Mouse (Mus musculus) A20 (cell line): ENCODE measurements around the gene Ispd.

Experiments used
- DNase-seq: peaks from one replicate; pipeline ENCODE4 v3.0.0-alpha.2; 2011; ENCODE audit warnings: low read depth, low spot score

Gene Ispd

GRCm38 (mm10) chr12:36564146-36564545, 182.9 kb downstream of the Ispd start:
- no peak for DNase-seq

DNA sequence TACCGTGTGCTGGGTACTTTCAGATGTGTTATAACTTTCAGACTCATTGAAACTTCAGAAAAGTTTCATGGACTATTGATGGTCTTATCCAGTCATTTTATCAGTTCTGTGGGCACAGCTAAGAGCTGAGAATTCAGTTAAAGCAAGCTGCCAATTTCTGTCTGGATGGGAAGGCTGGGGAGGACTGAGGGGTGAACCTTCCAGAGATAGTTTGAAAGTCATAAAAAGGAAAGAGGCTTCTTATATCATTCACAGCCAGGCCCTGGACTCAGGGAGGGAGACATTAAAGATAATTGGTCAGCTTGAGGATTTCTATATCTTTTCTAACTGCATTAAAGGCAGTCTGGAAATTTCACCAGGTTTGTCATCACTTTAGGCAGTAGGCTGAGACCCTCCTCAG, 185.7 kb downstream of the Ispd start:
- no peak for DNase-seq

GRCm38 (mm10) chr12:36570414-36571095, 189.3 kb downstream of the Ispd start:
- DNase-seq = no peak

- DNase-seq = no peak
Measured at GRCm38 (mm10) chr12:36584828-36585227, 203.6 kb downstream of the Ispd start.

DNA sequence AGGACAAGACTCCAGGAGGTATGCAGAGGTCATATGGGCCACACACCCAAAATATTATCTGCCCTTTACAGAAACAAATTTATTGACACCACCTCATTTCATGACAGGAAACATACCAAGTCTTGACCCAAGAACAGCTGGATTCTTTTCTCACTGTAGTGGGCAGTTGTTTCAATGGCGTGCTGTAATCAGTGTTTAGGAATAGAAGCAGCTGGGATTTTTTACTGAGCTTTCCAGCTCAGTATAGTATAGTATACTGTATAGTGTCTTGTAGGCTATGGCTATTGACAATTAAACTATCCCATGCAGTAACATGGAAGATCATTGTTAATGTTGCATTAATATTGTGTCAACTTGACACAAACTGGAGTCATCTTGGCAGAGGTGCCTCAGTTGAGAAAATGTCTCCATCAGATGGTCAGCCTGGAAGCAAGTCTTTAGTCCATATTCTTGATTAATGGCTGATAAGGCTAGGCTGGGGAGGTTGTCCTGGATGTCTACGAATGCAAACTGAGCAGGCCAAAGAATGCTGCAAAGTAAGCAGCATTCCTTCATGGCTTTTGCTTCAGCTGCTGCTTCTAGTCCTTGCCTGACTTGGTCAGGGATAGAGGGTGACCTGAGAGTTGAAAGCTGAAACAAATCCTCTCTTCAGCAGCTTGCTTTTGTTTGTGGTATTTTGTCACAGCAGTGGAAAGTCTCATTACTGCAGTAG, 216.4 kb downstream of the Ispd start:
- DNase-seq = no peak

DNA sequence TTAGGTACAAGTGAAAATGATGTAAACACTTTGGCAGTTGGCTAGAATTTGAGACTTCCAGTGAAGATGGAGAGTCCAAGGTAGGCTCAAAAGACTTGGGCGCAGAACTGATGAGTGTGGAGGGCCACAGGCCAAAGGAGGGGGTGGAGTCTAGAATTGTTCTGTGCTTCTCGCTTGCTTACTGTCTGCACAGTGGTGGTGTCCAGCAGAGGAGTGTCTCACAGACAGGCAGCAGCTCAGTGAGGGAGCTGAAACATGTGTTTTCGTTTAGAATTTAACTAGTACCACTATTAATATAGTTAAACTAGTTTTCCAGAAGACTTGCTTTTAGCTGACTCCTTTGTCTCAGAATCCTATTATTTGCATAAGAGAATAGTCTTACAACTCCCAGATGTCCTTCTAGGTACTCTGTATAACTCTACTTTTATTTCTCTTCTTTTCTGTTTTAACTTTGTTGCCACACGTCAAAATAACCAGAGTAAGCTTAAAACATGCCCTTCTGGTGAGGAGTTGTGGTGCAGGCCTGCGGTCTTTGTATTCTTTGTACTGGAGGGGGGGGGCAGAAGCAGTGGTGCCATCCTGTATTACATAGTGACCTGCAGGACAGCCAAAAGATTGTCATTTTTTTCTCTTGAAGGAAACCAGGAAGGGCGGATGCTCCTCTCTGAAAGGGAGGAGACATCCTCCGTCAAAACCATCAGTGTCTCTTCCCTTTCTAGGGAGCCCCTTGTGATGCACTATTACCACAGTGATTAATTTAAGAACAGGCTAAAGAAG, 240.9 kb downstream of the Ispd start:
- DNase-seq = no peak

- DNase-seq = no peak
Measured at GRCm38 (mm10) chr12:36627204-36627603, 246.0 kb downstream of the Ispd start.

GRCm38 (mm10) chr12:36632427-36632826, 251.2 kb downstream of the Ispd start:
- no peak for DNase-seq

GRCm38 (mm10) chr12:36647514-36647913, 266.3 kb downstream of the Ispd start:
- no peak for DNase-seq

- DNase-seq = no peak
Measured at GRCm38 (mm10) chr12:36662496-36662895, 281.2 kb downstream of the Ispd start.

- DNase-seq = no peak
Measured at GRCm38 (mm10) chr12:36664783-36665182, 283.5 kb downstream of the Ispd start.

DNA sequence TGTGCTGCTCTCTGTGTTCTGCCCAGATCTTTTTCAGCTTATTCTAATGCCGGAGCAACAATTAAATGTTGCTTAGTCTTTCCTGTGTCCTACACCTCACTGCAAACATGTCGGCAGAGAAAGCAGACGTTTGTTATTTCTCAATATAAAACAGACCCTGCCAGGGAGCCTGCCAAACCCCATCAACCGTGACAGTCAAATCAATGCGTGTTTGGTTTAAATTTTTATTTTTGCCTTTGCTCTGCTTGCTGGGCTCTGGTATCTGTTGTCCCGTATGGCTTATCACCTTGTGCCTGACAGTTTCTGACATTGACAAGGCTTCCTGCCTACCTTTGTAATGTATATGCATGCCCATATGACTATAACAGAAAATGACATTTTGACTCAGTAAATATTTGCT, 285.5 kb downstream of the Ispd start:
- peak; percentile 24 for DNase-seq

DNA sequence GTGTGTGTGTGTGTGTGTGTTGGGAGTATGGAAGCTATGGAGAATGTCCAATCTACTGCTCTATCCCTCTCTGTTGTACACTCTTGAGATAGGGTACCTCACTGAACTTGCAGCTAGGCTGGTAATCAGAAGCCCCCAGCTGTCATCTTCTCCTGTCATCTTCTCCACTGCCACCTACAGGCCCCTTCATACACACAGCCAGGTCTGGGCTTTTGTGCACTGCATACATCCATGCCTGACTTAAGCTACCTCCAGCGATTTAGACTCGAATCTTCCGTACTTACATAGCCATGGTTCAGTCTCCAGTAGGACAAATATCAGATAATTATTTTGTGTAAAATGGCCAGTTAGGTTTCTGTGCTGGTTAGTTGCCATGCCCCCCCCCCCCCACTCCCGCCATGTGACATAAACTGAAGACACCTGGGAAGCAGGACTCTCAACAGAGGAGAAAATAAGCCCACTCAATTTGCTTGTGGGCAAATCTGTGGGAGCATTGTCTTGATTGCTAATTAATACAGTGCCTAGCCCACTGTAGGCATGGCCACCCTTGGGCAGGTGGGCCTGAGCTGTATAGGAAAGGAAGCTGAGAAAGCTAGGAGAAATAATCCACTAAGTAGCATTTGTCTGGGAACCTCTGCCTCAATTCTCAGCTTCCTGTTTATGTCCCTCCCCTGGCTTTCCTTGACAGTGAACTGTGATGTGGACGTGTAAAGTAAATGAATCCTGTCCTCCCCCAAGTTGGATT, 289.1 kb downstream of the Ispd start:
- DNase-seq = peak; percentile 17

DNA sequence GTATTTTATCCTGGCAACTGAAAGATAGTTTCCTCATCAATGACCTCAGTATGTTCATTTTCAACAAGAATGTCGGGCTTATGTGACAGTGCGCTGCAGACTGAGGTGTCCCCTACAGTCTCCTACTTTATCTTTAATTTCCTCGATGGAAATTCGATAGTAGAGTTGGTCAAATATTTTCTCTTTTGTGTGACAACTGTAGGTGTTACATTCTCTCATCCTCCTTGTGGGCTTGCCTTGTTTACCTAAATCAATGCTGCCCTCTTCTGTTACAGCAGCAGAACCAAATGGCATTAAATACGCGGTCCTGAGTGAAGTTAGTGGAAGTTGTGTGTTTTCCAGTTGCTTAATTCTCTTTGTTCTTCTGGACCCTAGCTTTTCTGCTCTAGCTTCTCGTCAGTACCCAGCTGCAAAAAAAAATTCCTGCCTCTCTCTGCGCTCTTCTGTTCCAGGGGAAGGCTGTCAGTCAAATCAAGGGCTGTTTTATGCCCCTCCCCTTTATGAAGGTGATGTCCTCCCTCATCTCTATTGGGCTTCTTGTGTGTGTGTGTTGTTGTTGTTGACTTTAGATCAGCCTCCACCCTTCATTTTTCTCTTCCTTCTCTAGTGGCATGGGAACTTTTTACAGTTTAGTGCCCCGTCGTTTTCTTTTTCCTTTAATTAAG, 289.8 kb downstream of the Ispd start:
- DNase-seq = peak; percentile 60

GRCm38 (mm10) chr12:36674481-36674880, 293.2 kb downstream of the Ispd start:
- no peak for DNase-seq

- no peak for DNase-seq
Measured at GRCm38 (mm10) chr12:36678220-36678619, 297.0 kb downstream of the Ispd start.

- DNase-seq = no peak
Measured at GRCm38 (mm10) chr12:36680883-36681505, 299.7 kb downstream of the Ispd start.

- DNase-seq = no peak
Measured at GRCm38 (mm10) chr12:36681779-36682178, 300.5 kb downstream of the Ispd start.

GRCm38 (mm10) chr12:36694072-36694471, 312.8 kb downstream of the Ispd start:
- DNase-seq = no peak

GRCm38 (mm10) chr12:36704380-36704779, 323.1 kb downstream of the Ispd start:
- DNase-seq = peak; percentile 9

DNA sequence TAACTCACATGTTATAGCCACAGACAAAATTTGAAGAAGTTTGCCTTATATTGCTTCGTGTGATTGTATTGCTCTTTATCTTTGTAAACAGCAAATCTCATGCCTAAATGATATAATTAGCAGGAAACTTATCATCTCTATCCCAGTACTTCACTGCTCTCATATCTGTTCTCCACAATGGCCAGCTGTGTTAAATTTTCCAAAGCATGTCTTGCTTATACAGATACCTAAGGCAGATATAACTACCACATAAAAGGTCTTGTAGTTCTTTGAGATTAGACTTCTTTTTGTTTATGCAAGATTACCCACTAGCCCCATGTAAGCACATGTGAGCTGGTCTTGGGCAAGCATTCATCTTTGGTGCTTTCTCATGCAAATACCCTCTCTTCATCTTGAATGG, 327.6 kb downstream of the Ispd start:
- no peak for DNase-seq
